Mouse (Mus musculus): ENCODE measurements around the gene Arl3.
A peak's percentile ranks its signal among the peaks of the same experiment; 100 is the strongest.

GRCm38 (mm10) chr19:46510824-46511223 is 62.2 kb downstream of the Arl3 start:
- TF ChIP-seq CTCF (IDR thresholded peaks at IDR 0.05; ENCODE audit: extremely low read depth, insufficient read depth, insufficient read length, insufficient replicate concordance) = peak; percentile 45; the same call in 1 of the 2 replicates
- TF ChIP-seq POLR2A (IDR thresholded peaks at IDR 0.05; ENCODE audit: low read depth, low read length) = no peak
